Mouse (Mus musculus): Measurements from ENCODE around the gene Enpp5. TPM values are rescaled to one million over a fixed set of nuclear protein-coding genes. Genes with fewer than 3 reads are reported as not detected.

Gene Enpp5
- 33.8 and 43.1 TPM in 2 replicates for polyA plus RNA-seq (2015; fragmentation: Nextera tagmentation; extraction: Ambion mirVana)

GRCm38 (mm10) chr17:44078631-44079350 lies at the start of gene Enpp5:
TSS of gene Enpp5 (plus strand) at chr17:44078813.
- peak; percentile 18; the same call in 1 of the 2 replicates for TF ChIP-seq CTCF (IDR thresholded peaks at IDR 0.05; ENCODE audit: low read depth)
- H3K9ac ChIP-seq (ENCODE audit: low read depth, low read length): peak within 1 kb of the TSS; percentile 68
- peak within 1 kb of the TSS; percentile 67; the same call in 1 of the 2 replicates for H3K27ac ChIP-seq (ENCODE audit: low read depth, low read length)
- H3K4me3 ChIP-seq (ENCODE audit: low read depth, low read length): peak within 1 kb of the TSS; percentile 67
- ATAC-seq: peak; percentile 97
- H3K27me3 ChIP-seq (replicated peaks; ENCODE audit: control insufficient read depth, insufficient read depth, low read length): no peaks in the 10 kb centered on the region
- no peaks in the 10 kb centered on the region for H3K9me3 ChIP-seq (ENCODE audit: control insufficient read depth)
- under 1% methylated on average over 31 of the region's 31 CpGs for WGBS
- 0 out of 2 replicates have a peak, but pooled peaks cover 8% of the 10 kb centered on the region for H3K4me1 ChIP-seq (replicated peaks; ENCODE audit: control insufficient read depth, insufficient read depth, low read length)
- H3K4me2 ChIP-seq (replicated peaks; ENCODE audit: low read depth): peak within 1 kb of the TSS; percentile 94
- peaks cover 8% of the 10 kb centered on the region; the same call in 1 of the 2 replicates for H3K36me3 ChIP-seq (ENCODE audit: control insufficient read depth, insufficient read depth)

DNA sequence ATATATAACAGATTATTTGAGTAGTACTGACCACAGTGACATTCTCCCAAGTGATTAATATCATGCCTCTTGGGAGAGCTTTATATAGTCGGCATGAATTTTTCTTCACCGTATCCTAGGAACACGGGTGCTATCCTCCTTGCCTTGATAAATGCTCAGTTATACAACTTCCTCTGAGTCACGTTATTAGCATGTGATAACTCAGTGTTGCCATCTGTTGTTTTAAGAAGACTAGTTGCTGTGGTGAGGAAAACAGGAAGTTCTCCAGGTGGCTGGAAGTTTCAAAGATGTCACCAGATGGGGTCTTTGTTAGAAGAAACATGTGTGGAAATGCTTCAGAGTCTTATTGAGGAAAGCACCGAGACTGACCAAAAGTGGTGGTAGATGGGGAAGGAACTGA lies 49.0 kb upstream of the Enpp5 start:
- Histone ChIP-seq H3K4me2 (replicated peaks; ENCODE audit: low read depth) (no peak overlapping the region), H3K27ac (ENCODE audit: low read depth, low read length) (no peak overlapping the region), H3K27me3 (replicated peaks; ENCODE audit: control insufficient read depth, insufficient read depth, low read length) (no peaks in the 10 kb centered on the region), H3K9ac (ENCODE audit: low read depth, low read length) (no peak overlapping the region), H3K4me3 (ENCODE audit: low read depth, low read length) (no peak overlapping the region), H3K9me3 (ENCODE audit: control insufficient read depth) (no peaks in the 10 kb centered on the region), H3K4me1 (replicated peaks; ENCODE audit: control insufficient read depth, insufficient read depth, low read length) (no peaks in the 10 kb centered on the region), H3K36me3 (ENCODE audit: control insufficient read depth, insufficient read depth) (no peaks in the 10 kb centered on the region)
- ATAC-seq: no peak
- no peak for TF ChIP-seq CTCF (IDR thresholded peaks at IDR 0.05; ENCODE audit: low read depth)
- WGBS: 47% methylated on average over 5 of the region's 5 CpGs

DNA sequence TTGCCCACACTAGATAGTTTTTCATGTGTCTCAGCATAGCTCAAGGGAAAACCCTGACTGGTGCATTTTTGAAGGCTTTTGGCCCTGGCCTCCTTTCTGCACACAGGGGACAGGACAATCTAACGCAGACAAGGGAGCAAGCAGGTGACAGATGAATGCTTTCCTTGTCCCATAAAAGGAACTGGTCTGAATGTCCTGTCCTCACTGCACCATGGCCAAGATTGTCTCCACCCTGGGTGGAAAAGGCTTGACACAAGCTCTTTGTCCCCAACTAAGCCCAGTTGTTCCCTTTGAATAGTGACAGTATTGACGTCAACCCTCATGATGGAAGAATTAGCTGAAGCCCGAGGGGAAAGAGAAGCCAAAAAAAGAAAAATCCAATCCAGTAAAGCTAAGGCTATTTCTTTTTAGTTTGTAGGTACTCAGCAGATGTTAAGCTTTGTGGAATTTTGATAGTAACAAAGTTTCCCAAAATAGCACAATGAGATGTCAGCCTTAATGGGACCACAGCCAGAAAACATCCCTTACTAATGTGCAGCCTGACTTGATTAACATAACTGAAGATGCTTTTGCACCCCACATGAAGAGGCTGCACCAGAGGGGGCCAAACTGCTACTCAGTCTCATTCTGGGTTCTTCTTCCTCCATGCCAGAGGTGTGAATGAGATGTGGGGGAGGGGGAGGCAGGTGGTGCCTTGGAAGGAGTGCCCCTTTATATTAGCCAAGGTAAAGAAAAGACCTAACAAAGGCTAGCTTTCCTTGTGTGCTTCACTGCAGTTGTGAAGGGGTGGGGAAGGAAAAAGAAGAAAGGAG lies 47.6 kb upstream of the Enpp5 start:
- no peak overlapping the region for H3K27ac ChIP-seq (ENCODE audit: low read depth, low read length)
- 69% methylated on average over 3 of the region's 3 CpGs for WGBS
- no peak for ATAC-seq

GRCm38 (mm10) chr17:44035005-44035404 lies 43.6 kb upstream of the Enpp5 start:
- Histone ChIP-seq H3K9me3 (ENCODE audit: control insufficient read depth) (no peaks in the 10 kb centered on the region), H3K4me2 (replicated peaks; ENCODE audit: low read depth) (no peak overlapping the region), H3K27ac (ENCODE audit: low read depth, low read length) (no peak overlapping the region), H3K4me3 (ENCODE audit: low read depth, low read length) (no peak overlapping the region), H3K27me3 (replicated peaks; ENCODE audit: control insufficient read depth, insufficient read depth, low read length) (no peaks in the 10 kb centered on the region), H3K4me1 (replicated peaks; ENCODE audit: control insufficient read depth, insufficient read depth, low read length) (no peaks in the 10 kb centered on the region), H3K9ac (ENCODE audit: low read depth, low read length) (no peak overlapping the region), H3K36me3 (ENCODE audit: control insufficient read depth, insufficient read depth) (no peaks in the 10 kb centered on the region)
- no peak for TF ChIP-seq CTCF (IDR thresholded peaks at IDR 0.05; ENCODE audit: low read depth)
- ATAC-seq: no peak
- 96% methylated on average over 1 of the region's 1 CpGs for WGBS

More for the DNA sequence above, 47.6 kb upstream of the Enpp5 start:
- Histone ChIP-seq H3K4me3 (ENCODE audit: low read depth, low read length) (no peak overlapping the region), H3K27me3 (replicated peaks; ENCODE audit: control insufficient read depth, insufficient read depth, low read length) (no peaks in the 10 kb centered on the region), H3K36me3 (ENCODE audit: control insufficient read depth, insufficient read depth) (no peaks in the 10 kb centered on the region), H3K9me3 (ENCODE audit: control insufficient read depth) (no peaks in the 10 kb centered on the region), H3K9ac (ENCODE audit: low read depth, low read length) (no peak overlapping the region), H3K4me1 (replicated peaks; ENCODE audit: control insufficient read depth, insufficient read depth, low read length) (no peaks in the 10 kb centered on the region), H3K4me2 (replicated peaks; ENCODE audit: low read depth) (no peak overlapping the region)
- TF ChIP-seq CTCF (IDR thresholded peaks at IDR 0.05; ENCODE audit: low read depth): no peak

DNA sequence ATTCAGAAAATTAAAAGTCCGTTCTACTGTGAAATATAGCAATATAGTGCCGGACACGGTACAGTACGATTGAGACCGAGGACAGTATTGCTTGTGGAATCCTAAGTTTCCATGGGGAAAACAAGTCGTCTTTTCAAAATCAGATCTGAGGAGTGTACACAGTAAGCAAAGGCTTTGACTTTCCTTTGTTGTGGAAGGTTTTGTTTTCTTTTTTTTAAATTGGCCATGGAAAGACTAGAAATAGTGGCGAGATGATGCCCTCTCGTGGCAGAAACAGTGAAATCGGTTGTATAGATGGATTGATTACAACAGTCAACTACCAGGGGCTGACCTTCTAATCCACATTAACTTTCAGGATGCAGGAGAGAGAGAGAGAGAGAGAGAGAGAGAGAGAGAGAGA lies 40.0 kb upstream of the Enpp5 start:
- H3K36me3 ChIP-seq (ENCODE audit: control insufficient read depth, insufficient read depth): no peaks in the 10 kb centered on the region
- WGBS: 61% methylated on average over 9 of the region's 9 CpGs

DNA sequence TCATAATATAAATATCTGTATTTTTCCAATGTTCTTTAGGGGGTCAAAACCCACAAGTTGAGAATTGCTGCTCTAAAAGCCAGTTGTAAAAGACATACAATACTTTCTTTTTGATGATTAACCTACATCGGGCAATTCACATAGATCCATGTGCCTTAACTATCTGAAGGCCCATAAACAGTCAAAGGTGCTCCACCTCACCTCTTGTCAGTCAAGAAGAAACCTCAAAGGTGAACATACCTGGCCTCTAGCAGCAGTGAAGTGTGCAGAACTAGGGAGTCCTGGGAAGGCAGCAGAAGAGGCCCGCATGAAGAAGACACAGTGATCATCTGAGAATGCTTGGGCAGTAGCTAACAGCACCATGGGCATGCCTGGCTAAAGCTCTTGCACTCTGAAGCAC lies 38.2 kb upstream of the Enpp5 start:
- Histone ChIP-seq H3K36me3 (ENCODE audit: control insufficient read depth, insufficient read depth) (no peaks in the 10 kb centered on the region), H3K27ac (ENCODE audit: low read depth, low read length) (no peak overlapping the region), H3K9ac (ENCODE audit: low read depth, low read length) (no peak overlapping the region), H3K4me2 (replicated peaks; ENCODE audit: low read depth) (no peak overlapping the region), H3K4me3 (ENCODE audit: low read depth, low read length) (no peak overlapping the region), H3K9me3 (ENCODE audit: control insufficient read depth) (no peaks in the 10 kb centered on the region), H3K27me3 (replicated peaks; ENCODE audit: control insufficient read depth, insufficient read depth, low read length) (no peaks in the 10 kb centered on the region), H3K4me1 (replicated peaks; ENCODE audit: control insufficient read depth, insufficient read depth, low read length) (no peaks in the 10 kb centered on the region)
- 42% methylated on average over 2 of the region's 2 CpGs for WGBS
- 0 out of 2 replicates have a peak, but pooled peaks have one; percentile 25 for ATAC-seq
- no peak for TF ChIP-seq CTCF (IDR thresholded peaks at IDR 0.05; ENCODE audit: low read depth)

More for the DNA sequence above, 40.0 kb upstream of the Enpp5 start:
- TF ChIP-seq CTCF (IDR thresholded peaks at IDR 0.05; ENCODE audit: low read depth): peak; percentile 71
- no peak overlapping the region for H3K9ac ChIP-seq (ENCODE audit: low read depth, low read length)
- H3K4me1 ChIP-seq (replicated peaks; ENCODE audit: control insufficient read depth, insufficient read depth, low read length): no peaks in the 10 kb centered on the region
- no peak overlapping the region for H3K4me2 ChIP-seq (replicated peaks; ENCODE audit: low read depth)
- H3K4me3 ChIP-seq (ENCODE audit: low read depth, low read length): no peak overlapping the region
- no peaks in the 10 kb centered on the region for H3K27me3 ChIP-seq (replicated peaks; ENCODE audit: control insufficient read depth, insufficient read depth, low read length)
- no peak for ATAC-seq
- no peaks in the 10 kb centered on the region for H3K9me3 ChIP-seq (ENCODE audit: control insufficient read depth)
- no peak overlapping the region for H3K27ac ChIP-seq (ENCODE audit: low read depth, low read length)
